Mouse (Mus musculus) hindbrain, embryonic 14.5 days (tissue): ENCODE results near the gene Ddx58. TPM values are rescaled to one million over a fixed set of nuclear protein-coding genes. Genes with fewer than 3 reads are reported as not detected.
A peak's percentile ranks its signal among the peaks of the same experiment; 100 is the strongest.

Experiments
- ATAC-seq: fragments of 200-750 bp; cut with Nextera tagmentation; 2 replicates; pipeline ENCODE4 v1.8.0; 2017; ENCODE audit warnings: moderate number of reproducible peaks, mild to moderate bottlenecking, moderate TSS enrichment, moderate library complexity; ENCODE audit not compliant: low FRiP score
- DNase-seq: peaks from one replicate; pipeline ENCODE4 v3.0.0-alpha.2; 2015; ENCODE audit warnings: low spot score
- H3K27ac ChIP-seq: fragments of 300-500 bp; sonication (generic); 2 replicates; pipeline ENCODE4 v1.5.1; 2014; ENCODE audit warnings: mild to moderate bottlenecking, moderate library complexity
- H3K27me3 ChIP-seq: fragments of 300-500 bp; sonication (generic); 2 replicates; pipeline ENCODE4 v1.6.1; 2014; ENCODE audit warnings: mild to moderate bottlenecking, low read length, mixed read lengths; ENCODE audit not compliant: control insufficient read depth, insufficient read depth
- H3K36me3 ChIP-seq: fragments of 300-500 bp; sonication (generic); replicated peaks from 2 replicates; pipeline ENCODE4 v1.6.1; 2014; ENCODE audit not compliant: control insufficient read depth, insufficient read depth
- H3K4me1 ChIP-seq: fragments of 300-500 bp; sonication (generic); replicated peaks from 2 replicates; pipeline ENCODE4 v1.6.1; 2014; ENCODE audit warnings: antibody characterized with exemption, low read length, mixed read lengths; ENCODE audit not compliant: control insufficient read depth, insufficient read depth
- H3K4me2 ChIP-seq: fragments of 300-500 bp; sonication (generic); replicated peaks from 2 replicates; pipeline ENCODE4 v1.6.1; 2014; ENCODE audit warnings: mild to moderate bottlenecking, moderate library complexity
- H3K4me3 ChIP-seq: fragments of 300-500 bp; sonication (generic); replicated peaks from 2 replicates; pipeline ENCODE4 v1.5.1; 2014; ENCODE audit warnings: mild to moderate bottlenecking, low read length
- H3K9ac ChIP-seq: fragments of 300-500 bp; sonication (generic); 2 replicates; pipeline ENCODE4 v1.6.1; 2014
- H3K9me3 ChIP-seq: fragments of 300-500 bp; sonication (generic); 2 replicates; pipeline ENCODE4 v1.6.1; 2016; ENCODE audit warnings: low read length; ENCODE audit not compliant: control insufficient read depth
- WGBS: fragments of 180-500 bp; shearing (Covaris S2); extraction: QIAGEN DNeasy Blood & Tissue Kit; methylation state at CpG from one replicate; pipeline ENCODE4 v1.1.7; 2014; 5-methylcytosine and 5-hydroxymethylcytosine counted together
- polyA plus RNA-seq: library from polyadenylated mRNA; unstranded; fragments of >200 nt; fragmentation: Nextera tagmentation; extraction: Ambion mirVana; gene quantifications from 2 replicates; pipeline ENCODE4 v1.2.1, GENCODE M21; 2014

The Ddx58 gene
- polyA plus RNA-seq, 1 experiment from 2014 or later, result 4.3 TPM

DNA sequence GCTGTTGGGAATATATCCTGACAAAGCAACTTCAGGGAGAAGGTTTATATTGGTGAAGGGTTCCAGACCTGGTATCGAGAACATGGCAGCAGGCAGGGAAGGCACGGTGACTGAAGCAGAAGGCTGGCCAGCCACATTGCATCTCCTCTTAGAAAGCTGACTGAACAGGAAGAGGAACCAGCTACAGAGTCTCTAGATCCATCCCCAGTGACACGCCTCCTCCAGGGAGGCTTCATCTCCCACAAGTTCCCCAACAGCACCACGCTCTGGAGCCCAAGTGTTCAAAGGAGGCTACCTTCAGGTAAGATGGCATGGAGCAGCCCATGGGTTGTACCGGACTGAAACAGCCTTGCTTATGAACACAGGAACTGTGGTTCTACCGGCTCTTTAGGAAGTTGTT is 37.4 kb downstream of the Ddx58 start:
- DNase-seq (no peak), ATAC-seq (no peak)
- H3K4me2 ChIP-seq, result no peak overlapping the region
- no peak overlapping the region for H3K9ac ChIP-seq
- H3K9me3 ChIP-seq, result no peaks in the 10 kb centered on the region
- no peaks in the 10 kb centered on the region for H3K4me1 ChIP-seq
- no peak overlapping the region for H3K4me3 ChIP-seq
- WGBS, result 94% methylated on average over 6 of the region's 6 CpGs
- H3K27ac ChIP-seq, result no peak overlapping the region
- H3K36me3 ChIP-seq, result peaks cover 38% of the 10 kb centered on the region
- no peaks in the 10 kb centered on the region for H3K27me3 ChIP-seq

DNA sequence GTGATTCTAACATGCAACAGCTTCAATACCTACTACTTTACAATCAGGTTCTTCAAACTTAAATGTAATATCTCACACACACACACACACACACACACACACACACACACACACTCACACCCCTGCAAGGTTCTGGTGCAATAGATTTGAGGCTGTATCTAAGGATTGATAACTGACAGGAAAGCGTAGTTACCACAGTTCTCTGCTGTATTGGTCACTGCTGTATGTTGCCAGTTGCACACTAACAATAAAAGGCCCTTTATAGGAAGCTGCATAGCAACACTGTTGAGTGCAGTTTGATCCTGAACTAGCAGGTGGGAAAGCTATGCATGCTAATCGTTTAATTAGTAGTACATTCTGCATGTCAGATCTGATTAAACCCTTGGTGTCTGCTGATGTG is 44.3 kb downstream of the Ddx58 start:
- Histone ChIP-seq H3K4me3 (no peak overlapping the region), H3K4me1 (no peaks in the 10 kb centered on the region), H3K9ac (no peak overlapping the region), H3K27me3 (no peaks in the 10 kb centered on the region), H3K36me3 (peaks cover 87% of the 10 kb centered on the region), H3K9me3 (no peaks in the 10 kb centered on the region), H3K4me2 (no peak overlapping the region), H3K27ac (no peak overlapping the region)
- DNase-seq (no peak), ATAC-seq (no peak)
- 94% methylated on average over 2 of the region's 2 CpGs for WGBS

DNA sequence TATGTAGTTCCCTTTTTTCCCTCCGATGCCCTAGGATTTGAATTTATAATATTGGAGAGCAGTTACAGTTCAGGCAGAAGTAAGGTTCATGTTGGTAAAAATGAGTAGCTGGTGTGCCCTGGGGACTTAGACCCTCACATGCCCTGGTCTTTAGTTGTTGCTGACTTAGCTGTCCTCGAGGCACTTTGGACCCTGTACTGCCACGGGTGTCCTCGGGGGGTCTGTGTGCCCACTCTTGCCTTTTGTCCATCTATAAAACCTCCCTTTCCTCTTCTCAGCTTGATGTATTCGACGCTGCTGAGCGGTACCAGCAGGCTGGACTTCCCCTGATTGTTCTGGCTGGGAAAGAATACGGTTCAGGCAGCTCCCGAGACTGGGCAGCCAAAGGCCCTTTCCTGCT is 46.2 kb downstream of the Ddx58 start:
- DNase-seq (no peak), ATAC-seq (no peak)
- Histone ChIP-seq H3K9ac (no peak overlapping the region), H3K4me2 (no peak overlapping the region), H3K4me3 (no peak overlapping the region), H3K36me3 (peaks cover 94% of the 10 kb centered on the region), H3K27me3 (no peaks in the 10 kb centered on the region), H3K4me1 (no peaks in the 10 kb centered on the region), H3K9me3 (no peaks in the 10 kb centered on the region), H3K27ac (no peak overlapping the region)
- WGBS, result 67% methylated on average over 9 of the region's 9 CpGs

DNA sequence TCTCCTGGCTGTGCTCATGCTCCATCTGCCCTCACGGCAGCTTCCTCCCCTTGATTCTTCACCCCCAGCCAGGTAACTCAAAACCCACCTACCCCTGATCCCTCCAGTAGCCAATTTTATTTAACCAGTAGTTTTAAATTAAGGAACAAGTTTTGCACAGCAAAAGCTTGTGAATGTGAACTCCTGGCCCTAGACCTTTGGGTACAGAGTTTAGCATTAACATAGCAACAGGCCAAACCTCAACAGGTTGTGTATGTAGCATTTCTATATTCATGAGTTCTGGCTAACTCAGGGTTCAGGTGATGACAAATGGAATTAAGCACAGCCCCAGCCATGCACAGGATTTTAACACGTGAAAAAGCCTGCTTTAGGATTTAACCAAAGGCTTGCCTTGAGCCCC is 47.4 kb downstream of the Ddx58 start:
- Histone ChIP-seq H3K4me3 (no peak overlapping the region), H3K27ac (no peak overlapping the region), H3K9ac (no peak overlapping the region), H3K9me3 (no peaks in the 10 kb centered on the region), H3K27me3 (no peaks in the 10 kb centered on the region), H3K4me2 (no peak overlapping the region), H3K36me3 (peaks cover 94% of the 10 kb centered on the region), H3K4me1 (no peaks in the 10 kb centered on the region)
- no peak for ATAC-seq
- no peak for DNase-seq
- 86% methylated on average over 2 of the region's 2 CpGs for WGBS

DNA sequence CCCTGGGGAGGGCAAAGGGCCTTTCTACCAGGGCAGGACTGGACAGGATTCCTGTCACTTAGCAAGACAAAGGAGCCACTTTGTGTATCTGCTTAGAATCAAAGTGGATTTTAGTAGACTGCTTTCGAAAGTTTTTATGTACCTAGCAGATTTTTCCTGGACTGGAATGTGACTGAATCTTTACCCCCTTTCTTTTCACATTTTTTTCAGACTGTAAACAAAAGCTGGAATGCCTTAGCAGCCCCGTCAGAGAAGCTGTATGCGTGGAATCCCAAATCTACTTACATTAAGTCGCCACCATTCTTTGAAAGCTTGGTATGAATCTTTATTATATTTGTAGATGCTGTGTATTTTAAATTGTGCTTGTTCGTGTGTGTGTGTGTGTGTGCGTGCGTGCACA is 51.7 kb downstream of the Ddx58 start:
- no peaks in the 10 kb centered on the region for H3K4me1 ChIP-seq
- H3K4me3 ChIP-seq, result no peak overlapping the region
- no peak overlapping the region for H3K4me2 ChIP-seq
- no peak for DNase-seq
- H3K27me3 ChIP-seq, result no peaks in the 10 kb centered on the region
- no peak overlapping the region for H3K9ac ChIP-seq
- H3K9me3 ChIP-seq, result no peaks in the 10 kb centered on the region
- peaks cover 96% of the 10 kb centered on the region for H3K36me3 ChIP-seq
- no peak for ATAC-seq
- no peak overlapping the region for H3K27ac ChIP-seq
- WGBS, result 91% methylated on average over 7 of the region's 7 CpGs

DNA sequence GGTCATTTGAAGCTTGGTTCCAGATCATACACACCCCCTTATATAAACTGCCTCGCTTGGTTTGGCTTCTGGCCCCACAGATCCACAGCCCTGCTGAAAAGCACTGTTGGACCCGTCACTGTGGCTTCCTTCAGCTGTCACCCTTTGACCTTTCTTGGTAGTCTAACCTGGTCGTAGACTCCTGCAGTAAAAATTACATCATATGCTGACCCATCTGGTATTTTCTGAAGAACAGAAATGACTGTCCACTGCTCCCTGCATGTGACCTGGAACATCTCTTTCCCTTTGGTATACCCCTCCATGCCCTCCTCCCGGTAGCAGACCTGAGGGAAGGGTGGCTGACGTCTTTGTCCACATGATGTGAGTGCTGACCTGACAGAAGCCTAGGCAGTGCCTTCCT is 55.2 kb downstream of the Ddx58 start:
- Histone ChIP-seq H3K4me1 (no peaks in the 10 kb centered on the region), H3K36me3 (peaks cover 95% of the 10 kb centered on the region), H3K9ac (no peak overlapping the region), H3K4me2 (no peak overlapping the region), H3K27me3 (no peaks in the 10 kb centered on the region), H3K4me3 (no peak overlapping the region), H3K27ac (no peak overlapping the region), H3K9me3 (no peaks in the 10 kb centered on the region)
- 86% methylated on average over 5 of the region's 5 CpGs for WGBS
- DNase-seq (no peak), ATAC-seq (no peak)

DNA sequence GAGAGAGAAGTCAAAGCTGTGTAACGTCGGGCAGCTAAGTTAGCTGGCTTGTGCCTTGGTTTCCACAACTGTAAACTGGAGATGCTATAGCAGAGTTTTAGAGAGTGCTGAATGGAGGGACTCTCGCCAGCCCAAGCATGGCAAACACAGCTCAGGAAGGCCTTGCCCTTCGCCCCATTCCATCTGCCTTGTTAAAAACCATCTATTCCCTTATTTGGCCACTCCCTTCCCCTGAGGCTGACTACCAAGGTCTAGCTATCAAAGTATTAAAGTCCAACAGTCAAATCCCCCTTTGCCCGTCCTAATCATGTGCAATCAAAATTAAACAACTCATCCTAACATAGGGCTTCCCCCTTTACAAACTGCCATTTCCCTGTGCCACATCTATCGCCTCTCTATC is 55.8 kb downstream of the Ddx58 start:
- WGBS, result 90% methylated on average over 6 of the region's 6 CpGs
- H3K27me3 ChIP-seq, result no peaks in the 10 kb centered on the region
- DNase-seq (no peak), ATAC-seq (no peak)
- no peak overlapping the region for H3K4me2 ChIP-seq
- H3K4me1 ChIP-seq, result no peaks in the 10 kb centered on the region
- peaks cover 93% of the 10 kb centered on the region for H3K36me3 ChIP-seq
- H3K27ac ChIP-seq, result no peak overlapping the region
- no peaks in the 10 kb centered on the region for H3K9me3 ChIP-seq
- H3K4me3 ChIP-seq, result no peak overlapping the region
- H3K9ac ChIP-seq, result no peak overlapping the region

DNA sequence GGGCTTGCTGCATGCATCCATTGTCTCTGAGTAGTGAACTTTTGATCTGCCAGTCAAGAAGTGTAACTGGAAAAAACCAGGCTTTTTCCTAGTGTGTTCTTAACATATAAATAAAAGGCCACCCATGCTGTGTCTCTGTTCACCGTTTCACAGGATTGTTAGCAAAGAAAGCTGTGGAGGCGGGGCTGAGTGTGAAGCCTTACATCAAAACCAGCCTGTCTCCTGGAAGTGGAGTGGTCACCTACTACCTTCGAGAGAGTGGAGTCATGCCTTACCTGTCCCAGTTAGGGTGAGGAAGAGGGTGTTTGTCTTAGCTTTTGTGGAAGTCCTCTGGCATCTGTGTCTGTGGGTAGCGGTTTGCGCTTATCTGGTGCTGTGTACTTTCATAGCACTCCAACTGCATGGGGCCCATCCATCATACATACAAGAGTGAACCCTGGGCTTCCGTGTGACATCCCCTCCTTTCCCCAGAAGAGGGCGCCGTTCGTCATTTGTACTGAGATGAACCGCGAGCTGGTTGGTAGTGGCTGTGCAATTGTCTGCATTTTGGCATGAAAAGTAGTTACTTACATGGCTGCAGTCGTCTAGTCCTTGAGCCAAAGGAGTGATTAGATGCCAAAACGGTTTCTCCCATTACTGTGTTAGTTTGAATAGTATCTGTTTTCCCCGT is 56.8 kb downstream of the Ddx58 start:
- no peaks in the 10 kb centered on the region for H3K9me3 ChIP-seq
- ATAC-seq, result peak; percentile 14; the same call in 1 of the 2 replicates
- H3K4me1 ChIP-seq, result no peaks in the 10 kb centered on the region
- DNase-seq, result peak; percentile 70
- no peak overlapping the region for H3K4me2 ChIP-seq
- no peak overlapping the region for H3K27ac ChIP-seq
- H3K27me3 ChIP-seq, result no peaks in the 10 kb centered on the region
- H3K36me3 ChIP-seq, result peaks cover 93% of the 10 kb centered on the region
- WGBS, result 37% methylated on average over 14 of the region's 14 CpGs
- no peak overlapping the region for H3K9ac ChIP-seq
- no peak overlapping the region for H3K4me3 ChIP-seq

DNA sequence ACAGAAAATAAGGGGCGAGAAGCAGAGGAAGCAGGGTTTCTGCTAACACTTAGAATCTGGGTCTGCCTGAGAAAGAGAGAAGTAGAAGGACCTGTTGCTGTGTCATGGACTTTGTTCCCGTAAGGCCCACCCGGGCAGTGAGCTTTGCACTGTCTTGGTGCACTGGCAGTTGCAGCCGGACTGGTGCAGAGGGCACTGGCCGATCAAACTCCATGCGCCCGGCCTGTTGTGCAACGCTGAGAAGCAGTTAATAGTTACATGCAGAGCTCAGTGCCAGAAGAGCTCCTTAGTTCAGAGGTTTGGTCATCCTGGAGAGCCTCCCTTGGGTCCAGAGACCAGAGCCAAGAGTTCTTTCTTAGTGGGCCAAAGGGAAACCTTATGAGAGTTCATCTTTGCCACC is 57.9 kb downstream of the Ddx58 start:
- H3K4me3 ChIP-seq, result no peak overlapping the region
- H3K27me3 ChIP-seq, result no peaks in the 10 kb centered on the region
- H3K4me1 ChIP-seq, result no peaks in the 10 kb centered on the region
- WGBS, result 96% methylated on average over 8 of the region's 8 CpGs
- ATAC-seq (no peak), DNase-seq (no peak)
- no peak overlapping the region for H3K4me2 ChIP-seq
- H3K36me3 ChIP-seq, result peaks cover 87% of the 10 kb centered on the region
- no peaks in the 10 kb centered on the region for H3K9me3 ChIP-seq
- H3K9ac ChIP-seq, result no peak overlapping the region
- H3K27ac ChIP-seq, result no peak overlapping the region

DNA sequence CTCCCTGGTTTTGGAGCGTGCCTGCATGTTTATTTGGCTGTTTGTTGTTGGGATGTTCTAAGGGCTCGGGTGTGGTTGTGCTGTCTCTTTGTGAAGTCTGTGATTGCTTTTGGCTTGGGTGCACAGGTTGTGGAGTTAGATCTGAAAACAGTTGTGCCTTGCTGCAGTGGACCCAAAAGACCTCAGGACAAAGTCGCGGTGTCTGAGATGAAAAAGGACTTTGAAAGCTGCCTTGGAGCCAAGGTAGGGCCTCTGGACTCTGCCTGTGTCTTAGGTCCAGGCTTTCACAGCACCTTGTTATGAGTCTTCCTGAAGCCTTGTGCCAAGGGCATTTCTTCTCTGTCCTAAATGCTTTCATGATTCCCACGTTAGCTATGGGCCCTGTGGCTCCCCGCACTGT is 59.6 kb downstream of the Ddx58 start:
- H3K4me1 ChIP-seq, result no peaks in the 10 kb centered on the region
- ATAC-seq, result no peak
- no peak for DNase-seq
- H3K9ac ChIP-seq, result no peak overlapping the region
- no peak overlapping the region for H3K4me3 ChIP-seq
- H3K36me3 ChIP-seq, result peaks cover 89% of the 10 kb centered on the region
- 96% methylated on average over 6 of the region's 6 CpGs for WGBS
- H3K27ac ChIP-seq, result no peak overlapping the region
- no peak overlapping the region for H3K4me2 ChIP-seq
- no peaks in the 10 kb centered on the region for H3K9me3 ChIP-seq
- H3K27me3 ChIP-seq, result no peaks in the 10 kb centered on the region
